Mouse (Mus musculus): ENCODE results near the gene Acp5.
A peak's percentile ranks its signal among the peaks of the same experiment; 100 is the strongest.

Acp5 gene

DNA sequence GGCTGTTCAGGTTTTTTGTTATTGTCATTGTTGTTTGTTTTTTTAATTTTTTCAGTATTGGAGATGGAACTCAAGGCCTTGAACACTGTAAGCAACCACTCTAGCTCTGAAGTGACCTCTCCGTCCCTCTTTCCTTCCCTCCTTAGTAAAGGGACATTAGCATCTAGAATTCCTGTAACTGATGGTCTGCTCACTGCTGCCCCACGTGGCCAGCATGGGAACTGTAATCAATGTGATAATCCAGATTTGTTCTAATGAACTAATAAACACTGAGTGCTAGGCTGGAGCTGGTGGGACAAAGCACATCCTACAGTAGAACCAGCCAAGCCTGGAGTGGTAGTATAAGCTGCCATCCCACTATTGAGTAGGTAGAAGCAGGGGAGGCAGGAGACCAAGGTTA lies 3.0 kb upstream of the Acp5 start:
- peak in 1 of 2 experiments; percentile 71 for DNase-seq

DNA sequence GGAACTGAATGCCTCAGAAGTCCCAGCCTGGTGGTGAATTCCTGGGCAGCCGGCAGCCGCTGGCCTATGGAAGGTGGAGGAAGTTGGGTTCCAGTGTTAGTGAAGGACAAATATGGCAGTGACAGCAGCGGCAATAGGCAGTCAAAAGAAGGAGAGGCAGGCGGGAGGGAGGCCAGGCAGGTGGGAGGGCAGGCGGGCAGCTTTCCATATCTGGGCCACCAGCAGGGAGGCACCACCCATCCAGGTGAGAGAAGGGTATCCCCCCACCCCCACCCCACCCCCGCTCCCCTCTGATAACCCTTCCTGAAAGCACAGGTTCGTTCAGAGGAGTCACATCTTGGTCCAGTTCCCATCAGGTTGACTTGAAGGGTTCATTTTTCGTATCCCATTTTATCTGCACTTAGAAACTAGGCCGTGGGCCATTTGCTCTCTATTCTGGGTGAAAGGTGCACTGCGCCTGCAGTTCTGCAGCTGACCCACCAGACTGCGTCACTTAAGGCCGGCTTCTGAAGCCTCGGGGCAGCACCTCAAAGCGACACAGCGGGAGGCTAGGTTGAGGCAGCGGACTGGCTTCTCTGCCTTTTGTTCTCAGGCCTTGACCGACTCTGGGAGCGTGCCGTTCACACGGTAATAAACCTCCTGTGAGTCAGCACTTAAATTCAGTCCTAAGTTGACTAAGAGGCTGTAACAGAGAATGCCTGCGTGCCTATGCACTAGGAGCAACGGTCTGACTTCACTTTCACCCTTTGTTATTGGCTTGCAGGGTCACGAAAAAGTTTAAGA lies 1.4 kb upstream of the Acp5 start:
- DNase-seq: no peak

DNA sequence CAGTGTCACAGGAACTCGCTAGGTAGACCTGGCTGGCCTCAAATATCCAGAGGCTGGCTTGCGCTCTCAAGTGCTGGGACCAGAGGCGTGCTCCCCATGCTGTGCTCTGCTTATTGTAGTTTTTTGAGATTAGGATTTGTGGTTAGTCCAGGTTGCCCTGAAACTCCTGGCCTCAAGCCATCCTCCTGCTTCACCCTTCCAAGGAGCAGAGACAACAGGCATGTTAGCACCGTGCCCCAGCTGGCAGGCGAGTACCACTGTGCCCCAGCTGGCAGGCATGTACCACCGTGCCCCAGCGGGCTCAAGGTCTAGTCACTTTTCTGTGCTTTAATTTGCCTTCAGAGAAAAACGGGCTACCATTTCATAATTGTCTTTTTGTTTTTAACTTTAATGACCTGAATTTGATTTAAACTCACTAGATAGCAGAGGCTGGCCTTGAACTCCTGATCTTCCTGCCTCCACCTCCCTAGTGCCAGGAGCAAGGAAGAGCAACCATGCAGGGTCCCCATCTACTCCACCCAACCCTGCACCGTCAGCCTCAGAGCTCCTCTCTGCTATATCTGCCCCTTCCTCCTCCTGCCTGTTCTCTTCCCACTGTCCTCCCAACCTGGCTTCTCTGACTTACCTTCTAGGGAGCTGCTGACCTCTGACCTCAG lies 395 bp downstream of the Acp5 start:
- DNase-seq: no peak

DNA sequence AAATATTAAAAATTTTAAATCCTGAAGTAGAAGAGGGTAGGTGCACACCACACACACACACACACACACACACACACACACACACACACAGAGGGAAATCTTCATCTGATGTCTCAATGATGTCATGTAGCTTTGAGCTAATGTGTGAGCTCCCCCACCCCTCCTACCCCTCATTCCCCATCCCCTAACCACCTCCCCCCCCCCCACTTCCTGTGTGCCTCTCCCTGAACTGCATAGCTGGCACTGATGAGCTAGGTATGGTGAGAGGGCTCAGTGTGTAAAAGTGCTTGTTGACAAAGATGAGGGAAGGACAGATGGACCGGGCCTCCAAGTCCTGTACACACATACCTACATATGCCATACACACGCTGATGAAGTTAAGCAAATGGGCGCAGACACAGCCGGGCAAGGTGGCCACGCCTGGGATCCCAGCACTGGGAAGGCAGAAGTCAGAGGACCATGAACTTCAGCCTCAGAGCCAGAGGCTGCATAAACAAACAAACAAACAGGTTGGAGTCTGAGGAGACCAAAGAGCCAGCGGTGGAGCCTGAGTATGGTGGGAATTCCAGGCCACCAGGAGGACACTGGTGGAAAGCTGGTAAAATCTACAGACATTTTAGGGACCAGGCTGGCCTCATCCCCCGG lies 1.1 kb downstream of the Acp5 start:
- DNase-seq: no peak

DNA sequence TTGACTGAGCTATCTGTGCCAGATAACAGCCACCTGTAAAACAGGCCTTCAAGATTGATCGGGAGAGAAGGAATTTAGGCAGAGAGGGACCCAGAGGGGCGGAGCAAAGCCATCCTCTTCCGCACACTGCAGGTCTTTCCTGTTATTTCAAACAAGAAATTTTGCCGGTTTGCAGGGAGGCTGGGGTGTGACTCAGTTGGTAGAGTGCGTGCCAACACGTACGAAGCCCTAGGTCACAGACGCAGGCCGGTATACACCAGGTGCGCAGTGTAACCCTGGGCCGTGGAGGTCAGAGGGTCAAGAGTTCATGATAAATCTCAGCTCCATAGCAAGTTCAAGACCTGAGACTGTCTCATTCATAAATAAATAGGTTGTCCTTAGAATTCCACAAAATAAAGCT lies 3.3 kb downstream of the Acp5 start:
- no peak for DNase-seq

GRCm38 (mm10) chr9:22131226-22131981 lies 4.1 kb downstream of the Acp5 start:
- peak; percentile 76 to 80 for DNase-seq

- DNase-seq: no peak
Measured at GRCm38 (mm10) chr9:22125246-22126027, 10.1 kb downstream of the Acp5 start.

GRCm38 (mm10) chr9:22124169-22124568 lies 11.3 kb downstream of the Acp5 start:
- no peak for DNase-seq

DNA sequence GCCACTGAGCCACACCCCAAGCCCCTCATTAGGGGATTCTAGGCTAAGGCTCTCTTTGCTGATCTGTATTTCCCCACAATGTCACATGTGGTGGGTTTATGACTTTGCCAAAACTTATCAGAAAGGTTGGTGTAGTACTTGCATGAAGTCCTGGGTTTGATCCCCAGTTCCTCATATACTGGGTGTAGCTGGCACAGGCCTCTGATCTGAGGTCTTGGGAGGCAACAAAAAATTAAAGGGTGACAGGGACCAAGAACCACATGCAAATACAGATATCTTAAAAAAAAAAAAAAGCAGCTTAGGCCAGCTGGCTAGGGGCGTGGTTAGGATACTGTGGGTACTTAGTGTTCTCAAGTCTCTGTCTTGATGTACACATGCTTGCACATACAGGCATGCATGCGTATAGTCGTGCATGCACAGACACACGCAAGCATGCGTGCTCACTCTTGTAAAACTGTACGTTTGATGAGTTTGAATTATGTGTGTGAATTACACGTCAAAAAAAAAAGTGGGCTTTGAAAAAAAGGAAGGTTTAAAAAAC lies 12.4 kb downstream of the Acp5 start:
- DNase-seq: no peak

DNA sequence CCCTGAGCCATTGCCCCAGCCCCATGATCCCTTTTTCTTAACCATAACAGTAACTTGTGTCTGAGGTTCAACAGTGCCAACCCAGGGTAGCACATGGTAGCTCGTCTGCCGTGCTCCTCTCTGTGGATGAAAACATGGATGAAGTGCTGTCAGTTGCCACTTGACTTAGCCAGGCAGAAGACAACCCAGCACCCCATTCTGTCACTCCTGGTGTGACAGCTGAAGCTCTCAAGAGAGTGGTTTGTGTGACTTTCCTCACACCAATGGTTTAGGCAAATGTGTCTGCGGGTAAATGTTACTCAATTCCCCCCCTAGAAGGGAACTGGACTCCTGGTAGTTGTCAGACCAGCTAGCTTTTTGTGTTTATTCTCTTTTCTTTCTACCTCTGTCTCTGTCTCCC lies 13.5 kb downstream of the Acp5 start:
- no peak for DNase-seq

GRCm38 (mm10) chr9:22121545-22121944 lies 14.0 kb downstream of the Acp5 start:
- no peak for DNase-seq

- no peak for DNase-seq
Measured at GRCm38 (mm10) chr9:22119543-22119942, 16.0 kb downstream of the Acp5 start.

- peak; percentile 70 to 77 for DNase-seq
Measured at GRCm38 (mm10) chr9:22117754-22118456, 17.6 kb downstream of the Acp5 start.

DNA sequence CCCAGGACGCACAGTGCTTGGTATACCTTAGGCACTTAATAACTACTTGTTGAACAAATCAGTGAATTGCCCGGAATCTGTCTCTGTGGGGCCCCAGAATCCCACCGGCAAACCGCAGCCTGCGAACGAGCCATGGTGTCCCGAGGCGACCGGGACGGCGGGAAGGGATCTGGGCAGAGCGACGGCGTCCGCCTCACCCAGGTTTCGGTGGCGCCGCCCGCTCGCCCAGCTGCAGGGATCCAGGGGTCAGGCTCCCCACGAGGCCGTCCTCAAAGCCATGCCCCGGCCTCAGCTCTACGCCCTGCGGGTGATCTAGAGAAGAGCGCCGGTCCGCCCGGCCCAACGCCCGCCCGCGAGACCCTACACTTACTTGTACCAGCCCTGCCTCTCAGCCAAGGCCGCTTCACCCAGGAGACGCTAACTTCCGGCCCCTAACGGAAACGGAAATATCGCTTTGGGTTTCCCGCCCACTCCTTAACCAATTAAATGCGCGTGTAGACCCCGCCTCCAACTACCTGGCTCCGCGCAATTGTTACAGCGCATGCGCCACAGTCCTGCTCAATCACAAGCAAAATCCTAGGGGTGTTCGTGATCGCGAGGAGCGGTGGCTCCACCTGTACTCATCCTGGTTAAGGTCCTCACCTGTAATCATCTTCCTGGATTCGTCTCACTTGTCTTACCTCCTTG lies 18.6 kb downstream of the Acp5 start, which contains the start of gene Elof1:
Elof1 (minus strand) TSS at position 433 of the 687 bp plus-strand sequence.
- DNase-seq: peak; percentile 96 to 97

DNA sequence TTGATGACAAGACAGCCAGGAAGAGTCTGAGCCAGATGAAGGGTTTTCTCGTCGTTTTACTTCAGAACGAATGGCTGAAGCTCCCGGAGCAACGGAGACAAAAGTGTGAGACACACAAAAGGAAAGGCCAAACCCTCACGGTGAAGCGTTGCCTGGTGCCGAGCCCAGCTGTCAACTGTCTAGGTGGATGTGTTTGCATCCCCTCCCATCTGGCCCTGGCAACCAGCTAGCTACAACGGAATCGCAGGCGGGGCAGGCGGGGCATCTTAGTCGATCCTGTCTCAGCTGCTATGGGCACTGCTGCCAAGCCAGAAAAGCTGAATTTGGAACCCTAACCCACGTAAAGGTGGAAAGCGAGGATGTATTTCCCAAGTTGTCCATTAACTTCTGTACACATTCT lies 19.4 kb downstream of the Acp5 start:
- peak in 1 of 2 experiments; percentile 31 for DNase-seq

GRCm38 (mm10) chr9:22115635-22116034 lies 19.9 kb downstream of the Acp5 start:
- DNase-seq: no peak

DNA sequence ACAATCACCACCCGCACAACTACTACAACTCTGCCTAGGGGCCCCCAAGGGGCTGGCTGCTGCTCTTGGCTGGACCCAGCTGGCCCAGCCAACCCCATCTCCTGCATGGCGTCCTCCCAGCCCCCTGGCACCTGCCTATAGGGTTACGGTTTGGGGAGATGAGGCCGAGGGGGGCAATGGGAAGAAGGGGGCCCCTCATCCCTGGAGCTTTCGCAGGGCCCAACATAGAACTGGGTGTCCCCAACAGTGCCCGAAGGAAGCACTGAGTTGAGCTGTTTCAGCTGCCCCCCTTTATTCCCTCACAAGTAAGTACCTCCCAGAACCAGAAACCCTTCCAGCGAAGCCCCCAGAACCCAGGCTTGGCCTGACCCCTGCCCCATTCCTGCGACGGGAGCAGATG lies 27.3 kb downstream of the Acp5 start:
- no peak for DNase-seq

DNA sequence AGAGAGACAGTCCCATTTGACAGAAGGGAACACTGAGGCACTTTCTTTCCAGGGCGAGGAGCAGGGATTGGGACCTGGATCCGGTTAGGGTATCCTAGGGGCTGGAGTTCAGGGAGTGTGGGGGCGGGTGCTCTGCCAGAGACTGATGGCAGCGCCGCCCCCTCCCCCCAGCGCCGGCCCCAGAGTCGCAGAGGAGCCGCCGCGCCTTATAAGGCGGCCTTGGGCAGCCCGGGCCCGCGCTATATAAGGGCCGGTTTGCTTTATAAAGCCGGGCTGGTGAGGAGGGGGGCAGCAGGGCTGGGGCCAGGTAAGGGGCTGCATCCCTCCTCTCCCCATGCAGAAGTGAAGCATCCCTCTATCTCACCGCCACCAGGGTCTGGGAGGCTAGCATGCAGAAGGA lies 35.6 kb downstream of the Acp5 start:
- DNase-seq: no peak

DNA sequence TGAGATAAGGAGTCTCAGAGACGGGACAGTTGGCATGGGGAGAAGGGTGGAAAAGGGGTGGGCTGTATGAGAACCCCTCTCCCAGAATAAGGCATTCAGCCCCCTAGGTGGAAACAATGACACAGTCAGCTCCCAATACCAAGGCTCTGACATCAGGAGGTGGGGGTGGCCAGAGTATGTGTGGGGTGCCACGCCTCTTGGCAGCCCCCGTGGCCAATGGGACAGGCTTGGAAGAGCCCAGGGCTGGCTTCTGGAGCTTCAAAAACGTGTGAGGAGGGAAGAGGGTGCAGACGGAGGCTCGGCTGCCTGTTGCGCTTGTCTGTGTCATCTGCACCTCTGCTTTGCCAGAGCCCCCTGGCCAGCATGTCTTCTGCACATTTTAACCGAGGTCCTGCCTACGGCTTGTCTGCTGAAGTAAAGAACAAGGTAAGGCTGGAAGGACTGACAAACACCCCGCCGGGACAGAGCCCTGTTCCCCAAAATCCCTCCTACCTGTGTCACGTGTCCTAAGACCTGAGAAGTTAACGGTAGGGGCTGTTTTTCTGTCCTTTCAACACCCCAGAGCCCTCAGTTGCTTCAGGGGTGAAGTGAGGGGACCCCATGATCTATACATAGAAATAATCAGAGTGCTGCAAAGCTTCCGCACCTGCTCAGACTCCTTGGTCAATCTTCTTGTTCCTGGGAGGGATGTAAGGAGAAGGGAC lies 36.4 kb downstream of the Acp5 start, which contains the start of gene Cnn1:
Cnn1 (plus strand) TSS at position 224 of the 704 bp plus-strand sequence.
- DNase-seq: peak in 1 of 2 experiments; percentile 23

DNA sequence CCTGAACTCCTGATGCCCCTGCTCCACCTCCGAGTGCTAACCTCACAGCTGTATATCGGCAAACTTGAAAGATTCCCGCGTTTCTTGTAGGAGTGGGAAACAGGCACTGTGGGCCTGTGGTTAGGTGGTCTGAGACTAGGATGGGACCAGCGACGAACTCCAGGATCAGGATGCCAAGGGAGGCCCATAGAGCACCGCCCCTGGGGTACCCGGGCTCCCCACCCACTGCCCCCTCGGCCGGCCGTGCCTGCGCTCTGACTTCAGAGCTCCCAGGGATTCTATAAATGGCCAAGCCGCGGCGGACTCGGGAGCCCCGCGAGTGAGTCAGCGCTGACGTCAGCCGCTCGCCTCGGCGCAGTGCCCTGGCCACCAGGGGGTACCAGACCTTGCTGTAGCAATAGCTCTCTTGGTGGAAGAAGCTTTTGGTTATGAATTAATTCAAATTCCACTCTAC lies 39.6 kb downstream of the Acp5 start:
- DNase-seq: peak; percentile 83 to 93

Data from kidney, postnatal 36 days (tissue).